Comparison of ENCODE assay signal across 8 mouse cellular contexts in the genomic region with DNA sequence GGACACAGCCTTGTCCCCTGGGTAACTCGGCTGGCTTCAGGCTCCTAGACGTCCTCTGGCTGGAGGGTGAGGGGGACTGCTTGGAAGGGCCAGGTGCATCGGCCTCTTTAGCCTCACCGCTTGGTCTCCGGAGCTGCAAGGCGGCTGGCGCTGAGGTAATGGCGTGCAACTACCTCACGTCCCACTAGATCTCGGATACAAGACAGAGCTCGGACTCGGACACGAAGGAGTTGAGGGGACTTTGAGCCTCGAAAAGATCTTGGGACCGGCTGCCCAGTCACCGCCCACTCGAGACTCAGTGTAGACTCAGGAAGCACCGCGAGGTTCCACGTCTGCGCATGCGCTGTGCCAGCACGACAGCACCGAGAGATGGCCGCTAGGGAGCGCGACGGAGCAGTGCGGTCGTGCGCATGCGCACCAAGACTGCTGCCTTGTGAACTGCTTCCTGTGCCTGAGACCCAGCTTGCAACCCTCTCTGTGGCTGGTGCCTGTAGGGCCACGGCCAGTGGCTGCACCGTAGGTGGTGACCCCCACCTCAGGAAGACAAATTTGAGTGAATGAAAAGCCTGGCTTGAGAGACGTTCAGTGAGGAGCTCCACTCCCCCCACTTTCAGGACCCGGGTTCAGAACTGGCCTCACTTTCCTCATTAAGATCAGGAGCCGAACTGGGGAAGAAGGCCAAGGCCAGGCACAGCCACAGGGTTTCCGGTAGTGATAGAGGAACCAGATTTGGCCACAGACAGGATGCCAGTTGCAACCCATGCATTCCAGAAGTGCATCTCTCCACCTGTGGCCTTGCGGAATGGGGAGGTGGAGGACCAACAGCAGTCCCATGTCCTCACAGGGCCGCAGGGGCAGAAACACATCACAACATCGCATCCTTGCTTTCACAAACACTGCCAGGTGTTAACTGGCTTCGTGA. TPM values are rescaled to one million over a fixed set of nuclear protein-coding genes. Genes with fewer than 3 reads are reported as not detected.
DNase-seq lines count a peak whose midpoint lies in the region; ATAC-seq lines count a peak whose summit lies in the region.

No protein-coding gene starts in this region.

- WGBS in embryonic facial prominence, embryonic 10.5 days, result 16% methylated on average over 42 of the region's 42 CpGs
- WGBS in intestine, embryonic 15.5 days, result 17% methylated on average over 42 of the region's 42 CpGs

- peak overlapping the region; percentile 67 for H3K9ac ChIP-seq in intestine, embryonic 15.5 days

- H3K4me1 ChIP-seq in embryonic facial prominence, embryonic 10.5 days, result peaks cover 12% of the 10 kb centered on the region
- 0 out of 2 replicates have a peak, but pooled peaks cover 8% of the 10 kb centered on the region for H3K4me1 ChIP-seq in intestine, embryonic 15.5 days (replicated peaks)

- intact Hi-C loops in left cerebral cortex, postnatal 14 days (cut with DNase I), result loop anchor here (5.0 kb wide), 2 partner anchors 58 to 158 kb away; no protein-coding TSS in a partner anchor

- peaks cover 2% of the 10 kb centered on the region; the same call in 1 of the 2 replicates for H3K36me3 ChIP-seq in embryonic facial prominence, embryonic 10.5 days (replicated peaks)
- H3K36me3 ChIP-seq in intestine, embryonic 15.5 days, result no peaks in the 10 kb centered on the region

- H3K9me3 ChIP-seq in embryonic facial prominence, embryonic 10.5 days, result no peaks in the 10 kb centered on the region
- H3K9me3 ChIP-seq in intestine, embryonic 15.5 days, result no peaks in the 10 kb centered on the region

- peak overlapping the region; percentile 65 for H3K4me3 ChIP-seq in embryonic facial prominence, embryonic 10.5 days
- H3K4me3 ChIP-seq in intestine, embryonic 15.5 days (replicated peaks), result peak overlapping the region; percentile 48

- H3K4me2 ChIP-seq in intestine, embryonic 15.5 days (replicated peaks), result peak overlapping the region; percentile 82

- no peaks in the 10 kb centered on the region for H3K27me3 ChIP-seq in embryonic facial prominence, embryonic 10.5 days (replicated peaks; ENCODE audit: low read depth, poor library complexity, severe bottlenecking)
- H3K27me3 ChIP-seq in intestine, embryonic 15.5 days (replicated peaks), result no peaks in the 10 kb centered on the region

- peak overlapping the region; percentile 86 for H3K27ac ChIP-seq in embryonic facial prominence, embryonic 10.5 days (replicated peaks)
- H3K27ac ChIP-seq in intestine, embryonic 15.5 days, result peak overlapping the region; percentile 73

- peak; percentile 97 for DNase-seq in adrenal gland, postnatal 14 days
- peak; percentile 97 for DNase-seq in embryonic facial prominence, embryonic 10.5 days (ENCODE audit: low spot score)
- DNase-seq in gastrocnemius, postnatal 4 days (ENCODE audit: low spot score in 2 of 2), result peak; percentile 94 to 96
- DNase-seq in left cerebral cortex, postnatal 14 days (ENCODE audit: low spot score in 2 of 2), result peak; percentile 94 to 97
- peak; percentile 92 for DNase-seq in right cerebral cortex, postnatal 14 days
- DNase-seq in urinary bladder, postnatal 25 days (ENCODE audit: low spot score), result peak; percentile 96

- ATAC-seq in intestine, embryonic 15.5 days, result peak; percentile 93
- ATAC-seq in megakaryocyte-erythroid progenitor cell, adult 5-6 weeks (replicated peaks; ENCODE audit: low FRiP score, low TSS enrichment, poor library complexity, severe bottlenecking), result peak; percentile 94

RNA-seq across cellular contexts. Expression of a gene that starts 54.8 kb away (rescaled TPM):
- total RNA-seq in adrenal gland, postnatal 14 days (2021), result 36.1 and 38.7 TPM in 2 replicates
- 0.43 and 0.57 TPM in 2 replicates for polyA plus RNA-seq in embryonic facial prominence, embryonic 10.5 days (2016; fragmentation: Nextera tagmentation; extraction: Ambion mirVana)
- 10 to 100 TPM; 18.1 to 19.3 TPM for total RNA-seq in gastrocnemius, postnatal 4 days (2021)
- 1.5 and 1.7 TPM in 2 replicates for polyA plus RNA-seq in intestine, embryonic 15.5 days (2015; fragmentation: Nextera tagmentation; extraction: Ambion mirVana)
- 10 to 100 TPM; 50.1 to 57.1 TPM for total RNA-seq in left cerebral cortex, postnatal 14 days (2021)
- 3.3 and 7.0 TPM in 2 replicates for total RNA-seq in megakaryocyte-erythroid progenitor cell, adult 5-6 weeks (2014; fragmentation: Nextera tagmentation)
- 4.7 and 6.5 TPM in 2 replicates for total RNA-seq in megakaryocyte-erythroid progenitor cell, adult 5-6 weeks (2017)

Comparison
In these comparisons a context has a peak if more than half of its experiments do, and no peak if none do; other contexts are left out.
1. Peak in every context shown above with its lines: DNase-seq, ATAC-seq, H3K4me3 ChIP-seq and H3K27ac ChIP-seq.